Mouse (Mus musculus): ENCODE results near the gene Zcwpw1. TPM values are rescaled to one million over a fixed set of nuclear protein-coding genes. Genes with fewer than 3 reads are reported as not detected.

The Zcwpw1 gene
- polyA plus RNA-seq, 1 experiment from 2014 or later: 11.3 TPM

DNA sequence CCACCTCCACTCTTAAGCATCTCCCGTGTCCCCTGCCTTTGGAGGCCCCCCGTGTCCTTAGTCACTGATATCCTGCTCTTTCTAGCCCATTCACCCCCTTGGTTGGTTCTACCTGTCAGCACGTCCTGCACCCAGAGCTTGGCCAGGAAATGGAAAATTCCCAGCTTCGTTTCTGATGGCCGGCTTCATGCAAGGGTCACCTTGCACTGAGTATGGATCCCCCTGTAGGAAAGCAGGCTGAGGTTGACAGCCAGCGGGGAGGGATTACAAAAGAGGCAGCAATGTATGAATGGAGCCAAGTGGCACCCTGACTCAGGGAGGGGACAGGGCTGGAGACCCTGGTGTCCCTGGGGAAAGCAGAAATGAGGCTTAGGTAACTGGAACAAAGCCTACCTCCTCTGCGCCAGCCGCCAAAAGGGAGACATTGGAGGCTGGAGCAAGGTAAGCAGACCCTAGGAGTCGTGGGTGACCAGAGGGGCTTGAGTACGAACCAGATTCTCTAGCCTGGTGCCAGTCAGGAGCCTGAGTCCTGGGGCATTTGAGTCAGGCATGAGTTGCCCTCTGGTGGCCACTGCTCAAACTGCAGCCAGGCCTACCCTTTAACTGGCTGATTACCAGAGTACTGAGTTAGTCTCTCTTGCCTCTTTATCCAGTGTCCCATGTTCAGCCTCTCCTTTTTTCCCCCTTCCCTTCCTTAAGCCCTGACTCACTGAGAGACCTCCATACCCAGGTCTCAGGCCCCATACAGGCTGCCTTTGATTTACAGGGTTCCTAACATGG, 30.5 kb upstream of the Zcwpw1 start:
- Histone ChIP-seq H3K27ac (replicated peaks) (peak overlapping the region; percentile 63), H3K36me3 (peaks cover 5% of the 10 kb centered on the region; the same call in 1 of the 2 replicates), H3K27me3 (no peaks in the 10 kb centered on the region), H3K9ac (replicated peaks) (no peak overlapping the region), H3K4me2 (replicated peaks) (no peak overlapping the region), H3K4me1 (peaks cover 48% of the 10 kb centered on the region), H3K9me3 (no peaks in the 10 kb centered on the region), H3K4me3 (no peak overlapping the region)
- 44% methylated on average over 10 of the region's 10 CpGs for WGBS
- peak; percentile 55 for ATAC-seq (replicated peaks)

DNA sequence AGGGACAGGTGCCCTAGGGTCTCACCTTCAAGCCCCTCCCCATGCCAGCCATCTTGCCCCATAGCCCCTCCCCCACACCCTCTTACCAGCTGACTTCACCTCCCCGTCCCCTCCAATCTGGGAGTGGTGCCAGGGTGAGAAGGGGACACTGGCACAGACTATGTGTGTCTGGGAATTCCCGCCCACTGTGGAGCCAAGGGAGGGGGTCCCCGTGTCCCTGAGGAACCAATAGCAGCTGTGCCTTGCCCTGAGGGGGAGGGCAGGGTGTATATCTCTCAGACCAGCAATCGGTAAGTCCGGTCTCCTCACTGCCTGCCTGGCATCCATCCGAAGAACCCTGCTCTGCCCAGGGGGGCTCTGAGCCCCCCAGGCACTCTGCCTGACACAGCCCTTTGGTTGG, 29.7 kb upstream of the Zcwpw1 start:
- H3K36me3 ChIP-seq: peaks cover 5% of the 10 kb centered on the region; the same call in 1 of the 2 replicates
- no peaks in the 10 kb centered on the region for H3K9me3 ChIP-seq
- H3K27me3 ChIP-seq: no peaks in the 10 kb centered on the region
- H3K27ac ChIP-seq (replicated peaks): peak overlapping the region; percentile 63
- peak overlapping the region; percentile 9 for H3K4me2 ChIP-seq (replicated peaks)
- no peak overlapping the region for H3K4me3 ChIP-seq
- H3K4me1 ChIP-seq: peaks cover 48% of the 10 kb centered on the region
- H3K9ac ChIP-seq (replicated peaks): peak overlapping the region; percentile 13
- 38% methylated on average over 6 of the region's 6 CpGs for WGBS
- peak; percentile 41 for ATAC-seq (replicated peaks)

DNA sequence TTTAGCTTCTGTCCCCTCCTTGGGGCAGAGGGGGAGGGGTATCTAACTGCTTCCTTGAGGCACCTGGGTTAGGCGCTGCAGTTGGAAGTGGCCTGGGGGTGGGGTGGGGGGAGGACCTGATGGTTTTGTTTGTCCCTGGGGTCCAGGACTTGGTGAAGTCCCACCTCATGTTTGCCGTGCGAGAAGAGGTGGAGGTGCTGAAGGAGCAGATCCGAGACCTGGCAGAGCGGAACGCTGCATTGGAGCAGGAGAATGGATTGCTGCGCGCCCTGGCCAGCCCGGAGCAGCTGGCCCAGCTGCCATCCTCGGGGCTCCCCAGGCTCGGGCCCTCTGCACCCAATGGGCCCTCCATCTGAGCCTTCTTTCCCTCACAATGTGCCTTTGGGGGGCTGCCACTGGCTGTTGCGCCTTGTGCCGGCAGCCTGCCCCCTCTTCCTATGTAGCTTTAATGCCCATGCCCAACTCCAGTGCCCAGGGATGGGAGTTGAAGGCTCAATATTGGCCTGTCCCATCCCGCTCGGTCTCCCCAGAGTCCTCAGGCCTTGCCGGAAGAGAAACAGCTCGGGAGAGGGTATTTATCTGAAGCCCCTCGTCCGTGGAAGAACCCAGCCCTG, 28.6 kb upstream of the Zcwpw1 start:
- no peaks in the 10 kb centered on the region for H3K27me3 ChIP-seq
- peak overlapping the region; percentile 63 for H3K27ac ChIP-seq (replicated peaks)
- no peaks in the 10 kb centered on the region for H3K36me3 ChIP-seq
- ATAC-seq (replicated peaks): no peak
- peaks cover 48% of the 10 kb centered on the region for H3K4me1 ChIP-seq
- H3K9ac ChIP-seq (replicated peaks): no peak overlapping the region
- H3K4me3 ChIP-seq: no peak overlapping the region
- H3K4me2 ChIP-seq (replicated peaks): no peak overlapping the region
- no peaks in the 10 kb centered on the region for H3K9me3 ChIP-seq
- WGBS: 81% methylated on average over 19 of the region's 19 CpGs

DNA sequence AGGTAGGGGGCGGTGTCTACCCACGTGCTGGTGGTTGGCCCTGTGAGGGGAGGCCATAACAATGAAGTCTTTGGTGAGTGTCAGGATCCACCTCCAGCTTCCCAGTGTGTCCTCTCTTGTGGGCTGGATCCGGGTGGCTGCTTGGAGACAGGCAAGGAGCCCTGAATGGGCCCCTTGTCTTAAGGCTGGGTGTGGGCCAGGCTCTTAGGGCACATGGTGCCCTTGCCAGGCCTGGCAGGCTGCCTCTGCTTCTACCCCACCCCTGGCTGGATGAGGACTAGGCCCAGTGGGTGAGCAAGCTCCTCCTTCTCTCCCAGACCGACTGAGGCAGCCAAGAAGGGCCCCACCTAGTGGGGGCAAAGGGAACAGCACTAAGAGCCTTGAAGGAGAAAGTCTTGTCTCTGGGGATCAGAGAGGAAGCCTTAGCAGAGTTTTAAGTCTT, 27.6 kb upstream of the Zcwpw1 start:
- WGBS: 7% methylated on average over 4 of the region's 4 CpGs
- Histone ChIP-seq H3K4me1 (peaks cover 48% of the 10 kb centered on the region), H3K4me3 (no peak overlapping the region), H3K36me3 (no peaks in the 10 kb centered on the region), H3K27ac (replicated peaks) (peak overlapping the region; percentile 63), H3K4me2 (replicated peaks) (no peak overlapping the region), H3K9me3 (no peaks in the 10 kb centered on the region), H3K27me3 (no peaks in the 10 kb centered on the region), H3K9ac (replicated peaks) (no peak overlapping the region)
- peak; percentile 77 for ATAC-seq (replicated peaks)

DNA sequence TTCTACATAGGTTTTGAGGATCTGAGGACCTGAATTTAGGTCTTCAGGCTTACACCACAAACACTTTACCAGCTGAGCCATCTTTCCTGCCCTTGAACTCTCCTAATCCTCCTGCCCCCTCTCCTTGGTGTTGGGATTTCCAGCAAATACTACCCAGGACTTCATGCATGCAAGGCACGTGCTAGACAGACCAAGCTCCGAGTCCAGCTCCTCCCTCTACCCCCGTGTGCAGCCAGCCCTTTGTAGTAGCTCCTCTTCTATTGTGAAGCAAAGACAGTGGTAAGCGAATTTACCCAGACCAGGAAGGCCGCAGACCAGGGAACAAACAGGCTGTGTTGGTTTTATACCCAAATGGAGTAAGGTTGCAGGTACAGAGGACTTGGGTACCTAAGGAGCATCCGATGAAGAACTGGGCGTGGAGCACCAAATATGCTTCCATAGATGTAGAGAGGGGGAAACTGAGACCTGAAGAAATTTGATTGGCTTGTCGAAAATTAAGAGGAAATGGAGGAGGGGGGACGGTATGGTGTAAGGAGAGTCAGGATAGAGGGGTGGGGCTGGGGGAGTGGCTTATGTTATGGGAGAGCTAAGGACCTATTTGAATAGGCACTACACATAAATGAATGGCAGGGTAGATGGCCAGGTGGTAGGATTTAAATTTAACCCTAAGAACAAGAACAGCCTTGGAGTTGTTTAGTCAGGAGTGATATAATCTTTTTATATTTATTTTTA, 22.8 kb upstream of the Zcwpw1 start:
- Histone ChIP-seq H3K4me2 (replicated peaks) (no peak overlapping the region), H3K9ac (replicated peaks) (no peak overlapping the region), H3K9me3 (no peaks in the 10 kb centered on the region), H3K36me3 (no peaks in the 10 kb centered on the region), H3K4me3 (no peak overlapping the region), H3K4me1 (peaks cover 13% of the 10 kb centered on the region), H3K27me3 (no peaks in the 10 kb centered on the region), H3K27ac (replicated peaks) (no peak overlapping the region)
- 53% methylated on average over 9 of the region's 9 CpGs for WGBS
- ATAC-seq (replicated peaks): no peak

DNA sequence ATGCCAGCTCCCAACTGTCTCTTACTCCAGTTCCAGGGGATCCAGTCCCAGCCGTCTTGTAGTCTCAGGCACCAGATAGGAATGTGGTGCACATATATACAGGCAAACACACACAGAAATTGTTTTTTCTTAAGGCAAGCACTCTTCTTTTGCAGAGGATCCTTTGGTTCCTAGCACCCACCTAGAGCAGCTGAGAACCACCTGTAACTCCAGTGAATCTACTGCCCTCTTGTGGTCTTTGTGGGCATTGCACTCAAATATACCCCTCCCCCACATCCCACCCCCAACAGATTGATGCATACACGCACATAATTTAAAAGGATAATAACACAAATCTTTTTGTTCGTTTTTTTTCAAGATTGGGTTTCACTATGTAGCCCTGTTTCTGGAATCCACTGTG, 21.3 kb upstream of the Zcwpw1 start:
- H3K27me3 ChIP-seq: no peaks in the 10 kb centered on the region
- H3K9ac ChIP-seq (replicated peaks): no peak overlapping the region
- H3K4me1 ChIP-seq: peaks cover 6% of the 10 kb centered on the region
- H3K4me3 ChIP-seq: no peak overlapping the region
- no peaks in the 10 kb centered on the region for H3K36me3 ChIP-seq
- H3K9me3 ChIP-seq: no peaks in the 10 kb centered on the region
- ATAC-seq (replicated peaks): no peak
- 66% methylated on average over 3 of the region's 3 CpGs for WGBS
- no peak overlapping the region for H3K4me2 ChIP-seq (replicated peaks)
- H3K27ac ChIP-seq (replicated peaks): no peak overlapping the region

DNA sequence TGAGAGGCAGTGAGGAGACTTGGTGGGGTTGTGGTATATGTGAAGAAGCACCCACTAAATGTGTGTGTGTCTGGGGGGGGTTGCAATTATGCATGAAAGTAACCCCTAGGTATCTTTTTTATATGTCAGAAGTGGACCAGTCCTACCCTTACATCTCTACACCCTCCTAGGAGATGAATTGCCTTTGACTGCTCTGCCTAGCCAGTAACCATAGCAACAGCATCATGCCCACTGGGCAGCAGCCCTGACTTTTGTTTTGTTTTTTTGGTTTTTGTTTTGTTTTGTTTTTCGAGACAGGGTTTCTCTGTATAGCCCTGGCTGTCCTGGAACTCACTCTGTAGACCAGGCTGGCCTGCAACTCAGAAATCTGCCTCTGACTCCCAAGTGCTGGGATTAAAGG, 19.1 kb upstream of the Zcwpw1 start:
- H3K36me3 ChIP-seq: no peaks in the 10 kb centered on the region
- no peaks in the 10 kb centered on the region for H3K9me3 ChIP-seq
- no peak overlapping the region for H3K27ac ChIP-seq (replicated peaks)
- peaks cover 6% of the 10 kb centered on the region for H3K4me1 ChIP-seq
- H3K27me3 ChIP-seq: no peaks in the 10 kb centered on the region
- H3K4me3 ChIP-seq: no peak overlapping the region
- ATAC-seq (replicated peaks): 0 out of 2 replicates have a peak, but pooled peaks have one; percentile 16
- H3K9ac ChIP-seq (replicated peaks): no peak overlapping the region
- no peak overlapping the region for H3K4me2 ChIP-seq (replicated peaks)
- WGBS: 15% methylated on average over 1 of the region's 1 CpGs

DNA sequence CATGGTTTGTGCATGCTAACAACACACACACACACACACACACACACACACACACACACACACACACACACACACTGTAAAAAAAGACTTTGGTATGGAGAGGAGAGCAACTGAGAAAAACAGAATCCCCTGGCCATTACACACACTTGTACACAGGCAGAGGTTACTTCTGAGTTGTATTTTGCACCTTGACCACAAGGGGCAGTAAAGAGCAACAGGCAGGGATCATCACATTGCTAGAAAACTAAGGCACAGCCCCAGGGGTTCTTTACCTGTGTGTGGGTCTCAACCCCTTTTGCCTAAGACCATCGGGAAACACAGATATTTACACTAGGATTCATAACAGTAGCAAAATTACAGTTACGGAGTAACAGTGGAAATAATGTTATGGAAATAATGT, 16.9 kb upstream of the Zcwpw1 start:
- Histone ChIP-seq H3K4me2 (replicated peaks) (no peak overlapping the region), H3K4me1 (peaks cover 6% of the 10 kb centered on the region), H3K9ac (replicated peaks) (no peak overlapping the region), H3K36me3 (no peaks in the 10 kb centered on the region), H3K27ac (replicated peaks) (no peak overlapping the region), H3K9me3 (no peaks in the 10 kb centered on the region), H3K27me3 (no peaks in the 10 kb centered on the region), H3K4me3 (no peak overlapping the region)
- no peak for ATAC-seq (replicated peaks)
- 53% methylated on average over 2 of the region's 2 CpGs for WGBS

DNA sequence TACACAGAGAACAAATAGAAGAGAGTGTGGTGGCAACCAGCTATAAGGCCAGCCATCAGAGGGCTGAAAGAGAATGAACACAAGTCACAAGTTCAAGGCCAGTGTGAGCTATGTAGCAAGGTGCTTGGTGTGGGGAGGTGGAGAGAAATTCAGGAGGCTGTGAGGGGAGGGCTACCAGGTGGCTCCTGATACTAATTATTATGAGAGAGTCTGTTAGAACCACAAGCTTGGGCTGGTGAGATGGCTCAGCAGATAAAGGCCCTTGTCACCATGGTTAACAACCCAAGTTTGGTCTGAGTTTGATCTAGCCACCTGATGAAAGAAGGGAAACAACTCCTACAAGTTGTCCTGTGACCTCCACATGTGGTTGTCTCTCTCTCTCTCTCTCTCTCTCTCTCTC, 14.8 kb upstream of the Zcwpw1 start:
- no peak for ATAC-seq (replicated peaks)
- H3K27ac ChIP-seq (replicated peaks): no peak overlapping the region
- no peaks in the 10 kb centered on the region for H3K9me3 ChIP-seq
- H3K27me3 ChIP-seq: no peaks in the 10 kb centered on the region
- H3K4me1 ChIP-seq: peaks cover 6% of the 10 kb centered on the region
- no peaks in the 10 kb centered on the region for H3K36me3 ChIP-seq
- H3K4me2 ChIP-seq (replicated peaks): no peak overlapping the region
- H3K9ac ChIP-seq (replicated peaks): no peak overlapping the region
- H3K4me3 ChIP-seq: no peak overlapping the region

DNA sequence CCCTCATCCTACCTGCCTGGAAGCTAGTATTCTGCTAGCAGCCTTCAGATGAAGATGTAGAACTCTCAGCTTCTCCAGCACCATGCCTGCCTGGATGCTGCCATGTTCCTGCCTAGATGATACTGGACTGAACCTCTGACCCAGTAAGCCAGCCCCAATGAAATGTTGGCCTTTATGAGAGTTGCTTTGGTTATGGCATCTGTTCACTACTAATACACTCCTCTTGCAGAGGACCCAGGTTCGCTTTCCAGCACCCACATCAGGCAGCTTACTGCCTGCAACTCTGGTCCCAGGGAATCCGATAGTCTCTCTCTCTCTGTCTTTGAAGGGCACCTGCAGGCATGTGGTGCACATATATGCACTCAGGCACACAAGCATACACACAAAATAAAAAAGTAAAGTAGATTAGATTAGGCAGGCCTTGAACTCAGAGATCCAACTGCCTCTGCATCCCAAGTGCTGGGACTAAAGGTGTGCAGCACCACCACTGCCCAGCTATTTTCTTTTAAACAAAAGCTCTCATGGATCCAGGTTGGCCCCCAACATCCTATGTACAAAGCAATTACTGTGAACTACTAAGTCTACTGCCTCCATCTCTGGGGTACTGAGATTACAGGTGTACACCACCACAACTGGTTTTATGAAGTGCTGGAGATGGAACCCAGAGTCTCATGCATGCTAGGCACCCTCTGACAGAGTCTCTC, 11.9 kb upstream of the Zcwpw1 start:
- Histone ChIP-seq H3K4me1 (peaks cover 20% of the 10 kb centered on the region), H3K4me2 (replicated peaks) (no peak overlapping the region), H3K27me3 (no peaks in the 10 kb centered on the region), H3K36me3 (peaks cover 8% of the 10 kb centered on the region), H3K9ac (replicated peaks) (no peak overlapping the region), H3K4me3 (no peak overlapping the region), H3K27ac (replicated peaks) (no peak overlapping the region), H3K9me3 (no peaks in the 10 kb centered on the region)
- no peak for ATAC-seq (replicated peaks)
- 87% methylated on average over 2 of the region's 2 CpGs for WGBS

DNA sequence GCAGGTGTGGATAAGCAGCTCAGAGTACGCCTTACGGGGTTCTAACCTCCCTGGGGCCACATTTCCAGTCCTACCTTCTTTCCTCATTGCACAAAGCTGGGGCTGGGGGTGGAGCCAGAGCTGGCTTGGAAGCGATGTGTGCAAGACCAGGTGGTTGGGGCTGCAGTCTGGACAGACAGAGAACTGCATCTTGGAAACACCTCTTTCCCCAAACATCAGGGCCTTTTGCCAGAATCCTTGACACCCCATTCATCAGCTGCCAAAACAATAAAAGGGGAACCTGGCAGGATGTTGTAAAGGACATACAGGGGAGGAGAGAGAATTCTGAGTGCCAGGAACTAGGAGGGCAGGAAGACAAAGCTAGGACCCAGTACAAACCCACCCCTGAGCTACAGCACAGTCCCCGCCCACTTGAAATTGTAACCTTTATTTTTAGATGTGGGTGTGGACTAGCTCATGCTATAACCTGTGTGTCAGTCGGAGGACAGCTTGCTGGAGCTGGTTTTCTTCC, 11.1 kb upstream of the Zcwpw1 start:
- Histone ChIP-seq H3K27ac (replicated peaks) (no peak overlapping the region), H3K27me3 (no peaks in the 10 kb centered on the region), H3K9me3 (no peaks in the 10 kb centered on the region), H3K4me1 (peaks cover 26% of the 10 kb centered on the region), H3K9ac (replicated peaks) (no peak overlapping the region), H3K4me2 (replicated peaks) (no peak overlapping the region), H3K36me3 (peaks cover 15% of the 10 kb centered on the region), H3K4me3 (no peak overlapping the region)
- ATAC-seq (replicated peaks): no peak
- 37% methylated on average over 5 of the region's 5 CpGs for WGBS

Measured in forebrain, embryonic 15.5 days (tissue).